Mouse (Mus musculus) cerebellum, adult 9-10 months (tissue): ENCODE data around the gene Megf8.
A peak's percentile ranks its signal among the peaks of the same experiment; 100 is the strongest.

Experiments
- DNase-seq: peaks from one replicate; pipeline ENCODE4 v3.0.0; 2022

Gene Megf8

DNA sequence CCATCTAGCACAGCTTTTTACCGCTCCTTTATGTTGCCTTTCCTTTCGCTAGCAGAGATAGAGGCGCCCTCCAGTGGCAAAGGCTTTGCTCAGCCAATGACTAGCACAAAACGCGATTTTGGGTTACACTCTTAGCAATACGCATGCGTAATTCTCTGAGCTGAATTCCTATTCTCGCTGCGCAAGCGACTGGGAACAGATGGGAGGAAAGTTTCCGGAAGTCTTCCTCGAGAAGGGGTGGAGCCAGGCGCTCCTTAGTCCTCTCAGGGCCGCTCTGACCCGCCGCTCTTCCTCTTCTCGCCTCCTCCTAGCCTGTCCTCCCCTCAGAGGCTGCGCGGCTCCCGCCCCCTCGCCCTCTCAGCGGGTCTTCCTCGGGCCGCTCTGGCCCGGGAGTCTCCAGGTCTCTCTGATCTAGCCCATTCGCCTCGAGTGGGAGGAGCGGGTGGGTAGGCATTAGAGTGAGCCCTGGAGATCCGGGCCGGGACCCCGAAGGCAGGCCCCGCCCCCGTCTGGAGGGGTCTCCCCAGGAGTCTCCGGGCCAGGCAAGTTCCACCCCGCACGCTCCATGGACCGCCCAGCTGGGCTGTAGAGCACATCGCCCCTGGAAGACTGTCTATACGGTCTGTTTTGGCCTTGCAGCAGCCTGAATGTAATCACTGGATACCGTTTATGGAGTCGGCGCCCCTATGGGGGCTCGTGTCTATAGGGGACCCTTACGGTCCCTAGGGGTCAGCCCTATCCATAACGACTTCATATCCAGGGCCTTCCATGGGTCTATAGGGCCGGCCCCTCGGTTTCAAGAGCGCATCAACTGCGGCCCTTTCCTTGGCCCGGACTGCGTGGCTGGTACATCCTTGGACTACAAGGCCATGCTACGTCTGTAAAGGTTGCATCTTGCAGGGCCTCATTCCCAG is at the start of gene Megf8:
Megf8 (plus strand) TSS at position 633 of the 914 bp plus-strand sequence.
- DNase-seq = peak; percentile 100

DNA sequence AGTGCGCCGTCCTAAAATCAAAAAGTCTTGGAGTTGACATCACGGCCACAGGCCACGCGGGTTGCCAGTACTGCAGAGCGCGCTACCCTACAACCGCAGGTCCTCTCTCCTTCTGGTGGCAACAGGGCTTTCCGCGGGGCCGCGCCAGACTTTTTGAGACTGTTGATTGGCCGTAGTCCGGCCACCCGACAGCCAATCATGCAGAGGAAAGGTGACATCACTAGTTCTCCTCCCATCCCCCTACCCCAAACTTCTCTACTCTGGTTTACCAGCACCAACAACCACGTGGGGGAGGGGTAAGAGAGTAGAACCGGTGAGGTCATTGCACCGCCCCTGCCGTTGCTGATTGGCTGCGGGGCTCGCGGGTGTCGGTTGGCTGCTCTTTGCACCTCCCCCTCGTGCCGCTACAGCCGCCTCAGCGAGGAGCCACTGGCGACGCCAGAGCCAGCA is 49.6 kb upstream of the Megf8 start, which contains the start of gene Cic:
Cic (plus strand) TSS at position 404 of the 450 bp plus-strand sequence.
- peak; percentile 100 for DNase-seq

DNA sequence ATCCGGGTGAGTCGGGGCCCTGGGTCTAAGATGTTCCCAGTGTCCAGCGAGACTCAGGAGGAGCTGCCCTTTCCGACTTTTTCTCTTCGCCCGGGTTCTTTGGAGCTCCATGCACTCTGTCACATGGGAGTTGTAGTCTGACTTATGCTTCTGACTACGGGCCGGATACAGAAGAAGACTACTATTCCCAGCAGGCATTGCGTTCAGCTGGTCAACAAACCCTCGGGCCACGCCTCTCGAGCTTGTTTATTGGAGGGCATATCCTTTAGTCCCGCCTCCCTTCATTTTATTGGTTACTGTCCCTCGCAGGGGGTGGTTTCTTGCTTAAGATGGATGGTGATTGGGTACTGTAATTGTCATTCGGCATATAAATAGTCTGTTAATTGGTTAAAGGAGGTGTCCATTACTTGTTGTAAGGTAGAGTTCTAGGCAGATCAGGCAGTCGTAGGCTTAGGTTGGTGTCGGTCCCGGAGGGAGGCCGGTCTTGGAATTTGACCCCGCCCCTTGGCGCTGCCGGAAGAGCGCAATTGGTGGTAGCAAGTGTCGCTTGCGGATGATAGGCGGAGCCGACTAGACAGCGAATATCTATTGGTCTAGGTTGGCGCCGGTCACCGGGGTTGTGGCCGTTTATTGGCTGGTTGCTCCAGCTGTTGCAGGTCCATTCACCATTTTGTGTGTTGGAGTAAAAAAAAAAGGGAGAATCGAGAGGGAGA is 49.1 kb upstream of the Megf8 start:
- peak; percentile 100 for DNase-seq

DNA sequence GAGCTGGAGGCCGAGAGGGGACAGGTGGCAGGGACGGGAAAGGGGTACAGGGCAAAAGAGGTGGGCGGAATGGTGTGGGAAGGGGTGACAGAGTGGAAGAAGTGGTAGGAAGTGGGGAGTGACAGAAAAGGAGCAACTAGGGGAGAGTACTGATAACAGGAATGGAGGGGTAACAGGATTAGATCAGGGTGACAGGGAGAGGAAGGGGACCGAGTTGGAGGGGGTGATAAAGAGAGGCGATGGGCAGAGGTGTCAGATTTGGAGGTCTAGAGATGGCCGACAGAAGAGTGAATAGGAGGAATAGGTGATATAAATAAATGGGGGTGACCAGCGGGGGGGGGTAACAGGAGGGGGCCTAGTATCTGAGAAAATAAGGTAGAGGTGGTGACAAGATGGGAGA is 48.4 kb upstream of the Megf8 start:
- DNase-seq = no peak

DNA sequence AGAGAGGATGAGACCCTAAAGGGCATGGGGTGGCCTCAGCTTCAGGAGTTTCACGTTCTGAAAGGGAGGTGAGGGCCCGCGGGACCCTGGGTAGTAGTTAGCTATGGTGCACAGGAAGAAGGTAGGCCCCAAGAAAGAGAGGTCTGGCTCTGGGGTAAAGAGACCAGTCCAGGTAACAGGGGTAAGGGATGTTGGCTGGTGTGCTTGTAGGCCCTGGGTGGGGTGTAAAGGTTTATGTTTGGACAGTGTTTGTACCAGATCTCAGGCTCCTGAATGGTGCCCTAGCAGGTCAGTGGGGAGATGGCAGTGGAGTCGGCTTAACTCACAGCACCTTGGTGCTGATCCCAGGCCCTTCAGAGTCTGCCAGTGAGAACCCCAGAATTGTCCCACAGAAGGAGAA is 47.9 kb upstream of the Megf8 start:
- DNase-seq = peak; percentile 69

DNA sequence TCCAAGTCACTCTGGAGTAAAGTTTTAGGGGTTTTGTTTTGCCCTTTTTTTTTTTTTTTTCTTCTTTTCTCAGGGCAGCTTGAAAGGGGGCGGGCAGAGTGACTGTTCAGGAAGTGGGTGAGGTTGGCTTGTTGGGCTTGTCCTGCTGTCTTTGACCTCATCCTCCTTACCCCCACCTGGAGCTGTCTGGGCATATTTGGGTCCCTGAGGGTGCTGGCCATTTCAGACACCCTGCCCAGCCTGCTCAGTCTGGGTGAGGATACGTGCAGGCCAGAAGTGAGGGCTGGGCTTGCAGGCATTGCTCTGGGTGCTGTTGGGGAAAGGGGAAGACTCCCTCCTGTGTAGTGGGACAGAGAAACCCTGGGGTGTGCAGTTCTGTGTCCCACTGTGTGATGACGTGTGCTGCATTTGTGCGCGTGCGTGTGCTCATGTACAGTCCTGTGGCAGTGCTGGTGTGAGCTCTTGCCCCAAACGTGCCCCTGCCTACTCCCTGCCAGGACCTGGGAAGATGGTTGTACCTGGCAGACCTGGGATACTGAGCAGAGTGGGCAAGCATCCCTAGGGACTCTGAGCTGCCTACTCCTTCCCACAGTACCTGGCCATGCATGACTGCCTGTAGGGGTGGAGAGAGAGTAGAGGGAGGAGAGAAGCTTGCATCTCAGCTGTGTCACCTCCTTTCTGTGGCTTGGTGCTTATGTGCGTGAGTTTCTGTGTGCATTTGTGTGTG is 47.3 kb upstream of the Megf8 start:
- peak; percentile 62 for DNase-seq

DNA sequence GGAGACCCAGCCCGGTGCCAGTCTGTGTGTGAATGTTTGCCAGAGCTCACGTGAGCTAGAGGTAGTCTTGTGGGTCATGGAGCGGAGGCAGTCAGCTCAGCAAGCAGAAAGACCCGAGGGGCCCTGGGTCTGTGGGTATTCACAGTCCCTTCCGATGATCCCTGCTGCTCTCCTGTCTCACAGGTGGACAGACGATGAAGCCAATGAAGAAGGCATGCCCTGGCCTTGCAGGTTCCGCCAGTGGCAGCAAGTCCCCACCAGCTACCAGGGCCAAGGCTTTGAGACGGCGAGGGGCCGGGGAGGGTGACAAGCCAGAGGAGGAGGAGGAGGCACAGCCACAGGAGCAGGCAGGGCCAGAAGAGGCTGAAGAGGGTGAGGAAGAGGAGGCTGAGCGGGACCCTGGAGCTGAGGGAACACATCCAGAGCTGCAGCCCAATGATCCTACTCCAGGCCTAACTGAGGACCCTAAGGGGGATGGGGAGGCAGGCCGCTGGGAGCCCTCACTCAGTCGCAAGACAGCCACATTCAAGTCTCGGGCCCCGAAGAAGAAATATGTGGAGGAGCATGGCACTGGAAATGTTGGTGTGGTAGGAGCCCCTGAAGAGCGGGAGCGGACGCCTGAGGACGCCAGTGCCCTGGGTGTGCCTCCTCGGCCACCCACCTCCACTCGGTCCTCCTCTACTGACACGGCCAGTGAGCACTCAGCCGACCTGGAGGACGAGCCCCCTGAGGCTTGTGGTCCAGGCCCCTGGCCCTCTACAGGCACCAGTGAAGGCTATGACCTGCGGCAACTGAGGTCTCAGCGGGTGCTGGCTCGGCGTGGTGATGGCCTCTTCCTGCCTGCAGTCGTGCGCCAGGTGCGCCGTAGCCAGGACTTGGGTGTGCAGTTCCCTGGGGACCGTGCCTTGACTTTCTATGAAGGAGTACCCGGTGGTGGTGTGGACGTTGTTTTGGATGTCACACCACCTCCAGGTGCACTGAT is 46.0 kb upstream of the Megf8 start:
- peak; percentile 58 for DNase-seq

DNA sequence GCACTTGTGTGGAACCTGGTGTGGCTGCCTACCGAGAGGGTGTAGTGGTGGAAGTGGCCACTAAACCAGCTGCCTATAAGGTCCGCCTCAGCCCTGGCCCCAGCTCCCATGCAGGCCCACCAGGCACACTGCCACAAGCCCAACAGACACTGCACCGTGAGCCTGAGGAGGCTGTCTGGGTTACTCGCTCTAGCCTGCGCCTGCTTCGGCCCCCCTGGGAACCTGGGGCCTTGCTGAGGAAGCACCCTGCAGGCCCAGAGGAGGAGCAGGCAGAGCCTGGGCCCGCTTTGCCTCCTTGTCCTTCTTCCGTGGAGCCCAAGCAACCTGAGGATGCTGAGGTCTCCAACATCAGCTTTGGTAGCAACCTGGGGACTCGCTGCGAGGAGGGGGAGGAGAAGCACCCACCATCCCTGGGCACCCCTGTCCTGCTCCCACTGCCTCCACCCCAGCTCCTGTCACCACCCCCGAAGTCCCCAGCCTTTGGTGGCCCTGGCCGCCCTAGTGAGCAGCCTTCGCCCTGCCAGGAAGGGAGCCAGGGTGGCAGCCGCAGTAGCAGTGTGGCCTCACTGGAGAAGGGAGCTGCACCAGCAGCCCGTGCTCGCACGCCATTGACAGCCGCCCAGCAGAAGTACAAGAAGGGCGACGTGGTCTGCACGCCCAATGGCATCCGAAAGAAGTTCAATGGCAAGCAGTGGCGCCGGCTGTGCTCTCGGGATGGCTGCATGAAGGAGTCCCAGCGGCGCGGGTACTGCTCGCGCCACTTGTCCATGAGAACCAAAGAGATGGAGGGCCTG is 45.1 kb upstream of the Megf8 start:
- DNase-seq = peak; percentile 54

DNA sequence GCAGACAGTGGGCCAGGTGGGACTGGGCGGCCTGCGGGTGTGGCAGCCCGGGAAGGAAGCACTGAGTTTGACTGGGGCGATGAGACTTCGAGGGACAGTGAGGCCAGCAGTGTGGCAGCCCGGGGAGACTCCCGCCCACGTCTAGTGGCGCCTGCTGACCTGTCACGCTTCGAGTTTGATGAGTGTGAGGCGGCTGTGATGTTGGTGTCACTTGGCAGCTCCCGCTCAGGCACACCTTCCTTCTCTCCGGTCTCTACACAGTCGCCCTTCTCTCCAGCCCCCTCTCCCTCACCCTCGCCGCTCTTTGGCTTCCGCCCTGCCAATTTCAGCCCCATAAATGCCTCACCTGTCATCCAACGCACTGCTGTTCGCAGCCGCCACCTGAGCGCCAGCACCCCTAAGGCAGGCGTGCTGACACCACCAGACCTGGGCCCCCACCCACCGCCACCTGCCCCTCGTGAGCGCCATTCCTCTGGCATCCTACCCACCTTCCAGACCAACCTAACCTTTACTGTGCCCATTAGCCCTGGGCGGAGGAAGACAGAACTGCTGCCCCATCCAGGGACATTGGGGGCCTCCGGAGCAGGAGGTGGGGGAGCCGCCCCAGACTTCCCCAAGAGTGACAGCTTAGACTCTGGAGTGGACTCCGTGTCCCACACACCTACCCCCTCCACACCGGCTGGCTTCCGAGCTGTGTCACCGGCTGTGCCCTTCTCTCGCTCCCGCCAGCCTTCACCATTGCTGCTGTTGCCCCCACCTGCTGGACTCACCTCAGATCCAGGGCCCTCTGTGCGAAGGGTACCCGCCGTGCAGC is 44.3 kb upstream of the Megf8 start:
- peak; percentile 50 for DNase-seq

DNA sequence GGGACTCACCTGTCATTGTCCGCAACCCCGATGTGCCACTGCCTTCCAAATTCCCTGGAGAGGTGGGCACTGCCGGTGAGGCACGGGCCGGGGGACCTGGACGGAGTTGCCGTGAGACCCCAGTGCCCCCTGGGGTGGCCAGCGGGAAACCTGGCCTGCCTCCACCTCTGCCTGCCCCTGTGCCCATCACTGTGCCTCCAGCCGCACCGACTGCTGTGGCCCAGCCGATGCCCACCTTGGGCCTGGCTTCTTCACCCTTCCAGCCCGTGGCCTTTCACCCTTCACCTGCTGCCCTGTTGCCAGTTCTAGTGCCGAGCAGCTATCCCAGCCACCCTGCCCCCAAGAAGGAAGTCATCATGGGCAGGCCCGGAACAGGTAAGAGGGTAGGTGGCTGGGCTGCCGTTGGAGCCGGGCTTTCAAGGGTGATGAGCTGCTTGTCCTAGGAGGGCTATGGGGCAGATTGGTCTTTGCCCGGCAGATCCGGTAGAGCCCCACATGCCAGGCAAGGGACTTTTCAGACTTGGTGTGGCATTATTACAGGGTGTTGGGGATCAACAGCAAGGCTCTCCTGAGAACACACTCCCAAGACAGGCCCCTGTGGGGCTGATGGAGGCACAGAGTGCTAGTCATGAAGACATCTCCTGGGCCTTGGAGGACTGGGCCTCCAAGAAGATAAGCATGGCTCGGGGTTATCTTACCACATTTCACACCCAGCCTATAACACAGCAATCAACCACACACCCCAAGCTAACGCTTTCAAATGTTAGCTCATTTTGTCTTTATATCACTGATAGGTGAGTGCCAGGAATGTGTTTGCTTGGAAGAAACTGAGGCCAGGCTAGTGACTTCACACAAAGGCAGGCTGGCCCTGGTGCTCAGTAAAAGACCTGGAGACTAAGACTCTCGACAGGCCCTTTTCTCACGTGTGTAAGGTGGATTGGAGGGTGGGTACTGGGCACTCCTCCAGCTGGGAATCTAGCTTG is 43.4 kb upstream of the Megf8 start:
- peak; percentile 57 for DNase-seq

DNA sequence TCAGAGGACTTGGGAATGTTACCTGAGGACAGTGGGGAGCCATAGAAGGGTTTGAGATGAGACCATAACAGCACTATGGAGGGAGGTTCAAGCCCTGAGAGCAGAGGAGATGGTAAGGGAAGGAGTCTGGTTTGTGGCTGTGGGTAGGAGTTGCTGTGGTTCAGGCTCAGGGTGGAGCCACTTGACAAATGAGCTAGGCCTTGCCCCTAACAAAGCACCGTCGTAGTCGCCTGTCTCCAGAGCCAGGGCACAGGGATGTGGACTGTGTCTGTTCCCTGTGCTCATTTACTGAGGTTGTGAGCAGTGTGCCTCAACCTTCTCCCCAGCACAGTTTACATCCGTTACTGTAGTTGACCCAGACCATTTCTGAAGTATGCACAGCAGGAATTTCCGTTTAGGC is 42.4 kb upstream of the Megf8 start:
- DNase-seq = no peak

DNA sequence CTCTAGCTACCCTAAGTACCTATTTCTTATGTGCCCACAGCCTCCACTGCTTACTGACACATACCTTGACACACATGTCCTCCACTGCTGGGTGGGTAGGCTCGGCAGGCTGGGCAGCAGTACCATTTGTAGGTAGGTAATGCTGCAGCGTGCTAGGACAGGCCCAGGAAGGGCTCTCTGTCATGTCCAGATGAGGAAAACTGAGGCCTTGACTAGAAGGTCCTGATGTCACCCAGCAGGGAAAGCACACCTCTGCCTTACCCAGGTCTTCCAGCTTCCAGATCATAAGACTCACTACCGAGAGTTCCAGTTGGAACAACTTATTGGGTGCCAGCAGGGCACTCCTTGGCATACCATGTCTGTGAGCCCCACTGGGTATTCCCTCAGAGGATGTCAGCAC is 42.0 kb upstream of the Megf8 start:
- no peak for DNase-seq

DNA sequence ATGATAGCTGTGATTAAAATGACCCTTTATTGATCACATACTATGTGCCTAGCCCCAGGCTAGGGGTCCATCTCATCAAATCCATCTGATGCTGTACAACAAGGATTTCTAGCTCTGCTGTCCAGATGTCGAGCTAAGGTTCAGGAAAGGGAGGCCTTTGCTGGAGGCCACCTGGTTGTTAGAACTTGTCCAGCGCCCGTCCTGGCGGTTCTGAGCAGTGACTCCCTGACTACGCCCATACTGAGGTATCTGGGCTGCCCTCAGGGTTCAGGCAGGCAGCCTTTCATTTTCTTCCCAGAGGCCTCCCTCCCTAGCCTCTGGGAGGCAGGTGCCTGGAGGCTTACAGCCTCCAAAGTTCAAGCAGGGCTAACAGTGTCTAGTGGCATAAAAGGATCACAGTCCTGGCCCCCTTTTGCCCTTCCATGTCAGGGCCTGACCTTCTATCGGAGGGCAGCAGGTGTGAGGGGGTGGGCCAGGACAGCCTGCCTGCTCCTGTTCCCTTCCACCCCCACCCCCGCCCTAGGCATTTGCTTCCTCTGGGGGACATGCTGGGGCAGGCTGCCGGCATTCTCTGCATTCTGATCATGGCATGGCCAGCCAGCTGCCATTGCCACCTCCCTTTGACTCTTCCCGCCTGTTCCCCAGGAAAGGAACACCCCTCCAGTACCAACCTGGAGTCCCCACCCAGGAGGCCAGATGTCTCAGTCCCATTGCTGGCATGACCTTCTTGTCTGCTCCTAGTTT is 41.2 kb upstream of the Megf8 start:
- DNase-seq = peak; percentile 55

DNA sequence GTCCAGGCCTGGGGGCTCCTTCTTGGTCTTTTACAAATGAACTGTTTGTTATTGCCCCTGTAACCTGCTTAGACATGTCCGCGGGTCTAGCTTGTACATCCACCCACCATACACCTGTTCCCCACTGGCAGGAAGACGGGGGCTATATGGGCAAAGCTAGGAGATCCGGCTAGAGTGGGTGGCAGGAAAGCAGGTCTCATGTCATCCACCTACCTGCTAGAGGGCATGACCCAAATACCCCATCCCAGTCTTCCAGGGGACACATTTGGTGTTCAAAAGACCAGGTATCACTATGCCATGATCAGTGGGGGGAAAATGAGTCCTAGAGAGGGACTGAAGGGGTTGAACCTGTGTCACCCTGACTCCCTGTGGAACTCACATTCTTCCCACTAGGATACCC is 39.6 kb upstream of the Megf8 start:
- DNase-seq = peak; percentile 60

DNA sequence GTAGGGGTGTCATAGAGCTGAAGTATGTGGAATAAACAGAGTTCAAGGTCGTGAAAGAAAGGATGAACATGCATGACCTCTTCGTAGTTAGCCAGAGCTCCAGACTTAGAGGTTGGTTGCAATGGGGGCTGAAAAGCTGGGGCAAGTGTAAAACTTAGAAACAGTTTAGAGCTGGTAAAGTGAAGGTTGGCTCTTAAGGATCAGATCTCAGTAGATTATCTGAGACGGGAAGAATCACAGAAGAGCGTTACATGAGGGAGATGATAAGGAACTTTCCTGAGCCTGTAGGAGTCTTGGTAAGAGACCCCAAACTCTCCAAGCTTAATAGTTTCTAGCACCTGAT is 39.0 kb upstream of the Megf8 start:
- DNase-seq = no peak

DNA sequence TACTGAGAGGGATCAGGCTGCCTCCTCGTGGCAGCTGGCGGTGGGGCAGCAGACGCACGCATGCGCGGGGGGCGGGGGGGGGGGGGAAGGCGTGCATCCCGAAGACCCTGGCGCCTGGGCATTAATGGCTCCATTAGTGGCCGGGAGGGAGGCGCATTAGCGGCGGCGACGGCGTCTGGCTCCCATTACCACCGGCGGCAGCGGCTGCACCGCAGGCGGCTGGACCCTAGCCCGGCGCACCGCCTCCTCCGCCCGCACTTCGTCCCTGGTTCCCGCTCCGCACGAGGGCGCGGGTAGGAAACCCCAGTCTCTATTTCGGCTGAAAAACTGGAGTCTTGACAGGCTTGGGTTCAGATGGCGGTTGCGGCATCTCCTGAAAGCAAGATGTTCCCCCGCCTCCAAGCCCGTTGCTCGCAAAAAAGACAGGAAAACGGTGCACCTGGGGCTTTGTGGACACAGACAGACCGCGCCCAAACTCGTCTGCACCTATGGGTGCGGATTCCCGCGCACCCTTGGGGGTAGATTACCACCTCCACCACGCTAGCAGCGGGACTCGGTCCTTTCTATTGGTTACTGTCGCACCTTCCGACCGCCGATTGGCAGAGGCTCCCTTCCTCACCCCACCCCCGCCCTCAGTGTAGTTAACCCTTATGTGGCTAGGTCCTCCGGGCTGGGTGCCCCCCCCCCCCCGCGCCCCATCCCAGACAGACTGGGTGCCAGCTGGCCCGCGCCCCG is 38.5 kb upstream of the Megf8 start:
- peak; percentile 91 for DNase-seq

DNA sequence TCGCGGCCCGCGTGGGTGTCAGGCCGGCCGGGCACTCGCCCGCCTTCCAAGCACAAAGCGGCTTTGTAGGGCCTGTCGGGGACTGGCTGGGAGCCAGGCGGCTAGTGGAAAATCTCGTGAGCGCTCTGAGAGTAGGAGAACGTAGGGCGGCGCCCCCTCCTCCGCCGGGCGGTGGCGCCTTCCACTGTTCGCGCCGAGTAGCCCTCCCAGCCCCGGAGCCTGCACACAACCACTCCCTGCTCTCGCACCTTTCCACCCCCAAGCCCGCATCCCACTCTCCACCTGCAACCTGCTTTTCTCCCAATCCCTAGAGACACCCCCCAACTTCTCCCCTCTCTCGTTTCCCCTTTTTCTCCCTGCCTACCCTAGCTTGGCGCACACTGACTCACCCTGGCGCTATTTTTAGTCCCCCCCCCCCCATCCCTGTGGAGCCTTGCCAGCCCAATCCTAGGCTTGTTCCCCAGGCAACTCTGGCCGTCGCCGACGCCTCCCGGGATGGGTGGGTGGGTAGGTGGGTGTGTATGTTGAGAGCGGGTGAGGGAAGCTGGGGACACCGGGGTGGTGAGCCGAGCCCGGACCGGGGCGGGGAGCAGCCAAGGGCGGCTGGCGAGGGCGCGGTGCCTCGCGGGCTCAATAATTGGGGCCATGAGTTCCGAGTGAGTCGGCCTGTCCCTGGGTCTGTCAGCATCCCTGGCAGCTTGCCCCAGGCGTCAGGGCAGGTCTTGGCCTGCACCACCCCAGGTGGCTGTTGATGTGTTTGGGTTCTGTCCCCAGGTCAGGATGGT is 37.7 kb upstream of the Megf8 start:
- peak; percentile 94 for DNase-seq
